Mouse (Mus musculus) embryonic facial prominence, embryonic 11.5 days (tissue): ENCODE data around the gene Prdm16. TPM values are rescaled to one million over a fixed set of nuclear protein-coding genes. Genes with fewer than 3 reads are reported as not detected.
A peak's percentile ranks its signal among the peaks of the same experiment; 100 is the strongest.

Experiments
- ATAC-seq: fragments of 200-750 bp; cut with Nextera tagmentation; replicated peaks from 2 replicates; pipeline ENCODE4 v1.8.0; 2017; ENCODE audit warnings: low read depth; ENCODE audit not compliant: insufficient number of reproducible peaks, low FRiP score, low TSS enrichment
- DNase-seq: peaks from one replicate; pipeline ENCODE4 v3.0.0-alpha.2; 2015; ENCODE audit warnings: low spot score
- H3K27ac ChIP-seq: fragments of 300-500 bp; sonication (generic); replicated peaks from 2 replicates; pipeline ENCODE4 v1.5.1; 2014; ENCODE audit warnings: mild to moderate bottlenecking, low read depth, low read length, control low read depth
- H3K27me3 ChIP-seq: fragments of 300-500 bp; sonication (generic); 2 replicates; pipeline ENCODE4 v1.6.1; 2014; ENCODE audit warnings: mild to moderate bottlenecking, low read length, moderate library complexity, mixed read lengths; ENCODE audit not compliant: control insufficient read depth, insufficient read depth
- H3K36me3 ChIP-seq: fragments of 300-500 bp; sonication (generic); replicated peaks from 2 replicates; pipeline ENCODE4 v1.6.1; 2014; ENCODE audit warnings: low read depth, mild to moderate bottlenecking, low read length, moderate library complexity, mixed read lengths; ENCODE audit not compliant: control insufficient read depth, insufficient read depth
- H3K4me1 ChIP-seq: fragments of 300-500 bp; sonication (generic); 2 replicates; pipeline ENCODE4 v1.6.1; 2014; ENCODE audit warnings: low read length, mixed read lengths; ENCODE audit not compliant: control insufficient read depth, insufficient read depth
- H3K4me2 ChIP-seq: fragments of 300-500 bp; sonication (generic); 2 replicates; pipeline ENCODE4 v1.6.1; 2014; ENCODE audit warnings: low read depth, mild to moderate bottlenecking, control low read depth, low read length, moderate library complexity
- H3K4me3 ChIP-seq: fragments of 300-500 bp; sonication (generic); 2 replicates; pipeline ENCODE4 v1.5.1; 2014; ENCODE audit warnings: low read depth, low read length, control low read depth
- H3K9ac ChIP-seq: fragments of 300-500 bp; sonication (generic); replicated peaks from 2 replicates; pipeline ENCODE4 v1.6.1; 2014; ENCODE audit warnings: mild to moderate bottlenecking, control low read depth, low read length
- H3K9me3 ChIP-seq: fragments of 300-500 bp; sonication (generic); replicated peaks from 2 replicates; pipeline ENCODE4 v1.6.1; 2016; ENCODE audit warnings: mild to moderate bottlenecking, low read length, inconsistent platforms, mixed read lengths; ENCODE audit not compliant: control insufficient read depth
- WGBS: fragments of 180-500 bp; shearing (Covaris S2); extraction: QIAGEN DNeasy Blood & Tissue Kit; methylation state at CpG from one replicate; pipeline ENCODE4 v1.1.7; 2014; 5-methylcytosine and 5-hydroxymethylcytosine counted together
- polyA plus RNA-seq: library from polyadenylated mRNA; unstranded; fragments of >200 nt; fragmentation: Nextera tagmentation; extraction: Ambion mirVana; gene quantifications from 2 replicates; pipeline ENCODE4 v1.2.1, GENCODE M21; 2014

The Prdm16 gene
- polyA plus RNA-seq, 1 experiment from 2014 or later = 22.3 TPM

DNA sequence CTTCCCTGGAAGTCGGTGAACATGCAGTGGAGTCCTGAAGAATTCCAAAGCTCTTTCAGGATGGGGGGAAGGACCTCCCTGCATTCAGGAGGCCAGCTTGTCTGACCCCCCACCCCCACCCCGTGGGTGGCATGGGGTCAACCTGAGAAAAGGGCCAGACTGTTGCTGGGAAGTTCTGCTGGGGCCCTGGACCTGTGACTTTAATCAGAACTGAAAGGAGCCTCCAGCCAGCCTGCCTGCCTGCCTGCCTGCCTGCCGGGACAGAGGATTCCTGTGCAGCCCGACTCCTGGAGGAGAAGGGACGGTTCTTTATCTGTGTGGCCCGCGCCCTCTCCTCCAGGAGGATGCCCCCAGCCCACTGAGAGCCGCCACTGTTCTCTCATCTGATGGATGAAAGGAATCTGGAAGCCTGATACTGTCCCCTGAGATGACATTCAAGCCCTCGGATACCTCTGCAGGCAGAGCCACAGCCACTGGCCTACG is 214.2 kb downstream of the Prdm16 start:
- 1% methylated on average over 8 of the region's 10 CpGs for WGBS
- Histone ChIP-seq H3K4me1 (peaks cover 26% of the 10 kb centered on the region), H3K4me2 (peak overlapping the region; percentile 8; the same call in 1 of the 2 replicates), H3K9ac (peak overlapping the region; percentile 35; the same call in 1 of the 2 replicates), H3K27ac (peak overlapping the region; percentile 54), H3K9me3 (no peaks in the 10 kb centered on the region), H3K36me3 (no peaks in the 10 kb centered on the region), H3K4me3 (no peak overlapping the region), H3K27me3 (no peaks in the 10 kb centered on the region)
- ATAC-seq (peak; percentile 65), DNase-seq (peak; percentile 70)

GRCm38 (mm10) chr4:154420749-154421148 is 215.9 kb downstream of the Prdm16 start:
- no peak for ATAC-seq
- H3K4me1 ChIP-seq = peaks cover 18% of the 10 kb centered on the region

GRCm38 (mm10) chr4:154419766-154420165 is 216.9 kb downstream of the Prdm16 start:
- Histone ChIP-seq H3K27me3 (no peaks in the 10 kb centered on the region), H3K9me3 (no peaks in the 10 kb centered on the region), H3K4me2 (no peak overlapping the region), H3K4me1 (peaks cover 18% of the 10 kb centered on the region), H3K36me3 (no peaks in the 10 kb centered on the region), H3K27ac (no peak overlapping the region), H3K4me3 (no peak overlapping the region), H3K9ac (no peak overlapping the region)
- 93% methylated on average over 4 of the region's 4 CpGs for WGBS
- ATAC-seq (no peak), DNase-seq (no peak)

More at GRCm38 (mm10) chr4:154420749-154421148, 215.9 kb downstream of the Prdm16 start:
- no peak overlapping the region for H3K9ac ChIP-seq
- H3K36me3 ChIP-seq = no peaks in the 10 kb centered on the region
- no peaks in the 10 kb centered on the region for H3K9me3 ChIP-seq
- 41% methylated on average over 17 of the region's 17 CpGs for WGBS
- peak; percentile 53 for DNase-seq
- H3K4me3 ChIP-seq = no peak overlapping the region
- no peaks in the 10 kb centered on the region for H3K27me3 ChIP-seq
- no peak overlapping the region for H3K27ac ChIP-seq
- H3K4me2 ChIP-seq = no peak overlapping the region

GRCm38 (mm10) chr4:154418993-154419392 is 217.7 kb downstream of the Prdm16 start:
- no peak for ATAC-seq
- no peak for DNase-seq
- 25% methylated on average over 2 of the region's 2 CpGs for WGBS
- Histone ChIP-seq H3K36me3 (no peaks in the 10 kb centered on the region), H3K9me3 (no peaks in the 10 kb centered on the region), H3K9ac (no peak overlapping the region), H3K27ac (no peak overlapping the region), H3K27me3 (no peaks in the 10 kb centered on the region), H3K4me3 (no peak overlapping the region), H3K4me1 (peaks cover 15% of the 10 kb centered on the region), H3K4me2 (no peak overlapping the region)

DNA sequence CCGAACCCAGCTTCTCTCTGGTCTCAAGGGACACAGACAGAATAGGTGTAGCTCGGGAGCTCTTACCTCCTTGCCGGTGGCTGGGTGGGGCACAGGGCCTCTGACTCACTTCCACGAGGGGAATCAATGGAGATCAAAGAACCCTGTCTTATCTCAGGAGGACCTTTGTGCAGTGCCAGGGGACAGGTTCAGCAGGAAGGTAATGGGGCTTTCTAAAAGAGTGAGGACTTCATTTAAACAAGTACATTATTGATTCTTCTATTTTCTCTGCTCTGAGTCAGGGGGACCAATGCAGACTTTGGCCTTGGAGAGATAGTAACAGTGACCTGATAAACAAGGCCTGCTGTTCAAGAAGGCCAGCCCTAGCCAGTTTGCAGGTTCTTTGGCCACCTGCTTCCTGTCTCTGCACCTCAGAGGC is 218.3 kb downstream of the Prdm16 start:
- Histone ChIP-seq H3K4me2 (no peak overlapping the region), H3K27ac (no peak overlapping the region), H3K36me3 (no peaks in the 10 kb centered on the region), H3K4me3 (no peak overlapping the region), H3K27me3 (no peaks in the 10 kb centered on the region), H3K9ac (no peak overlapping the region), H3K4me1 (peaks cover 12% of the 10 kb centered on the region), H3K9me3 (no peaks in the 10 kb centered on the region)
- no peak for DNase-seq
- 81% methylated on average over 4 of the region's 4 CpGs for WGBS
- ATAC-seq = no peak

- no peaks in the 10 kb centered on the region for H3K36me3 ChIP-seq
- no peak for ATAC-seq
- DNase-seq = no peak
- no peak overlapping the region for H3K4me3 ChIP-seq
- no peak overlapping the region for H3K27ac ChIP-seq
- H3K9ac ChIP-seq = no peak overlapping the region
- H3K4me2 ChIP-seq = no peak overlapping the region
- WGBS = 62% methylated on average over 6 of the region's 6 CpGs
- H3K27me3 ChIP-seq = no peaks in the 10 kb centered on the region
- H3K4me1 ChIP-seq = peaks cover 5% of the 10 kb centered on the region
- no peaks in the 10 kb centered on the region for H3K9me3 ChIP-seq
These were observed 219.9 kb downstream of the Prdm16 start for GRCm38 (mm10) chr4:154416728-154417127.

DNA sequence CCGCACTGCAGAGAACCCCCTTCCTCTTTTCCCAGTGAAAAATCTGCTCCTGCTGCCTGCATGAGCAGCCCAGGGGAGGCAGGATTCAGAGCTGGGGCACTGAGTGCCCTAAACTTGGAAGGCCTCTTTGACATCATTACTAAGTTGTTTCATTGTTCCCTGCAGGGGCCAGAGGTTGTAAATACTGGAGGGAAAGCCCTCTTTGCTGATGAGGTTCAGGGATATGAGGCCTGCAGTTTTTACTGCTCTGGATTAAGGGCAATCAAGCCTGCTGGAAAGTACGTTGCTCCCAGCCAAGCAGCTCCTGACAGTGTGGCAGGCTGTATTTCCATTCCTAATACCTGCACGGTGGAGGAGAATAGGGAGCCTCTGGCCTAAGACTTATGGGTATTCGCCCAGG is 221.8 kb downstream of the Prdm16 start:
- no peaks in the 10 kb centered on the region for H3K9me3 ChIP-seq
- no peak overlapping the region for H3K4me3 ChIP-seq
- no peak for DNase-seq
- ATAC-seq = no peak
- H3K9ac ChIP-seq = no peak overlapping the region
- peaks cover 18% of the 10 kb centered on the region for H3K4me1 ChIP-seq
- H3K4me2 ChIP-seq = no peak overlapping the region
- 55% methylated on average over 4 of the region's 4 CpGs for WGBS
- H3K27ac ChIP-seq = no peak overlapping the region
- no peaks in the 10 kb centered on the region for H3K36me3 ChIP-seq
- H3K27me3 ChIP-seq = no peaks in the 10 kb centered on the region; the same call in 1 of the 2 replicates

DNA sequence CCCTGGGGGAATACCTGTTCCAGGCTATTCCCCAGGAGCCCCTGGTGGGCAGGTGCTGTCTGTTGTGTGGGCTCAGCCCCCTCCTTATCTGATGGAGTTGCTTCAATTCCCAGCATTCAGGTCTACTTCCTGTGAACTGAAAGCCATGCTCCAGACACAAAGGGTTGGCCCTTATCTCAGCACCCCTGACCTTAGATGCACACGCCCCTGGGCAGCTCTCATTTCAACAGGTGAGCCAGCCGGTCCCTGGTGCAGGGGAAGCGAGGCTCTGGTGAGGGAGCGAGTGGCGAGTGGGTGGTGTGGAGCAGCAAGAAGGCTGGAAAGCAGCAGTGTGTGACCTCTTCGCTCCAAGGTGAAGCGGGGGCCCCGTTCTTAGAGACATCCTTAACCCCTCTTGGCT is 226.1 kb downstream of the Prdm16 start:
- H3K27me3 ChIP-seq = no peaks in the 10 kb centered on the region; the same call in 1 of the 2 replicates
- DNase-seq (no peak), ATAC-seq (no peak)
- no peaks in the 10 kb centered on the region for H3K9me3 ChIP-seq
- 47% methylated on average over 8 of the region's 8 CpGs for WGBS
- H3K4me2 ChIP-seq = no peak overlapping the region
- H3K4me1 ChIP-seq = peaks cover 22% of the 10 kb centered on the region
- no peak overlapping the region for H3K4me3 ChIP-seq
- H3K36me3 ChIP-seq = no peaks in the 10 kb centered on the region
- no peak overlapping the region; the same call in 1 of the 2 replicates for H3K27ac ChIP-seq
- H3K9ac ChIP-seq = no peak overlapping the region; the same call in 1 of the 2 replicates
